Mouse (Mus musculus): ENCODE results near the gene Armc8.

GRCm38 (mm10) chr9:99431963-99432362 is 136.7 kb downstream of the Armc8 start:
- TF ChIP-seq CTCF (IDR thresholded peaks at IDR 0.05; ENCODE audit: control insufficient read depth, insufficient read depth, low read length) (no peak), POLR2A (IDR thresholded peaks at IDR 0.05; ENCODE audit: borderline replicate concordance, control insufficient read depth, low read depth, low read length) (no peak)

Data from bone marrow, adult 2 months (tissue).